Mouse (Mus musculus) bone marrow, adult 2 months (tissue): ENCODE results near the gene Rab39. TPM values are rescaled to one million over a fixed set of nuclear protein-coding genes. Genes with fewer than 3 reads are reported as not detected.
A peak's percentile ranks its signal among the peaks of the same experiment; 100 is the strongest.

Source experiments
- H3K27ac ChIP-seq: fragments of 200-500 bp; 2 replicates; pipeline ENCODE4 v1.5.1; 2012; ENCODE audit warnings: low read depth, mild to moderate bottlenecking, control low read depth, inconsistent platforms, low read length; ENCODE audit not compliant: control insufficient read depth, poor library complexity, insufficient read depth
- H3K4me1 ChIP-seq: fragments of 200-500 bp; 2 replicates; pipeline ENCODE4 v1.6.1; 2011; ENCODE audit warnings: low read length; ENCODE audit not compliant: control insufficient read depth, insufficient read depth
- H3K4me3 ChIP-seq: fragments of 200-500 bp; replicated peaks from 2 replicates; pipeline ENCODE3; 2011; ENCODE audit warnings: mild to moderate bottlenecking, low read depth, low read length, control low read depth; ENCODE audit not compliant: control insufficient read depth
- CTCF ChIP-seq: fragments of 200-500 bp; IDR thresholded peaks from 2 replicates; pipeline ENCODE4 v1.5.1; 2011; ENCODE audit warnings: low read length, control low read depth; ENCODE audit not compliant: control insufficient read depth, insufficient read depth
- POLR2A ChIP-seq: fragments of 200-500 bp; IDR thresholded peaks from 2 replicates; pipeline ENCODE4 v1.6.1; 2011; ENCODE audit warnings: low read depth, mild to moderate bottlenecking, control low read depth, low read length, borderline replicate concordance; ENCODE audit not compliant: control insufficient read depth
- WGBS: fragments of 180-500 bp; shearing (Covaris S2); methylation state at CpG from one replicate; pipeline ENCODE4 v1.1.7; 2018; 5-methylcytosine and 5-hydroxymethylcytosine counted together
- polyA plus RNA-seq: library from polyadenylated mRNA; stranded (reverse); fragments of >200 nt; gene quantifications from 2 replicates; pipeline ENCODE4 v1.2.4, GENCODE M21; 2011; ENCODE audit warnings: low replicate concordance; ENCODE audit not compliant: missing spikeins, insufficient read depth, insufficient read length

The Rab39 gene
- polyA plus RNA-seq, 1 experiment, result not detected

GRCm38 (mm10) chr9:53666665-53667019 lies 39.4 kb downstream of the Rab39 start:
- Histone ChIP-seq H3K4me1 (peaks cover 2% of the 10 kb centered on the region; the same call in 1 of the 2 replicates), H3K4me3 (peak overlapping the region; percentile 88), H3K27ac (peak overlapping the region; percentile 88)
- under 1% methylated on average over 28 of the region's 28 CpGs for WGBS
- TF ChIP-seq CTCF, result no peak
- TF ChIP-seq POLR2A, result no peak; the same call in 1 of the 2 replicates

- no peak overlapping the region for H3K27ac ChIP-seq
- no peak overlapping the region for H3K4me3 ChIP-seq
- H3K4me1 ChIP-seq, result peaks cover 2% of the 10 kb centered on the region; the same call in 1 of the 2 replicates
- TF ChIP-seq CTCF (no peak), POLR2A (no peak)
Observed at GRCm38 (mm10) chr9:53665428-53665827, 40.6 kb downstream of the Rab39 start.

- H3K4me3 ChIP-seq, result no peak overlapping the region
- no peak for TF ChIP-seq POLR2A
- no peak for TF ChIP-seq CTCF
- WGBS, result 81% methylated on average over 2 of the region's 2 CpGs
- H3K27ac ChIP-seq, result no peak overlapping the region
- H3K4me1 ChIP-seq, result peaks cover 2% of the 10 kb centered on the region; the same call in 1 of the 2 replicates
Observed at GRCm38 (mm10) chr9:53664819-53665218, 41.2 kb downstream of the Rab39 start.

- Histone ChIP-seq H3K27ac (no peak overlapping the region), H3K4me3 (no peak overlapping the region), H3K4me1 (no peaks in the 10 kb centered on the region)
- 89% methylated on average over 6 of the region's 6 CpGs for WGBS
- TF ChIP-seq POLR2A, result no peak
- no peak for TF ChIP-seq CTCF
Observed at GRCm38 (mm10) chr9:53634796-53635195, 71.2 kb downstream of the Rab39 start.

Other genes starting within 250 kb of the Rab39 start
- gene Atm, start 169.5 kb downstream of the Rab39 start, polyA plus RNA-seq, result 3.6 and 5.2 TPM in 2 replicates
- 4.9 and 5.0 TPM in 2 replicates for gene Npat, start 169.2 kb downstream of the Rab39 start, polyA plus RNA-seq
- 22.7 and 23.0 TPM in 2 replicates for gene Acat1, start 95.8 kb downstream of the Rab39 start, polyA plus RNA-seq
- 8.6 and 13.0 TPM in 2 replicates for gene Cul5, start 36.2 kb downstream of the Rab39 start, polyA plus RNA-seq
- gene Slc35f2, start 65.3 kb upstream of the Rab39 start, polyA plus RNA-seq, result 0.77 and 2.9 TPM in 2 replicates
- not detected in 2 replicates for gene Sln, start 143.9 kb upstream of the Rab39 start, polyA plus RNA-seq